Mouse (Mus musculus) midbrain, postnatal 0 days (tissue): ENCODE data around the gene Sqstm1. TPM values are rescaled to one million over a fixed set of nuclear protein-coding genes. Genes with fewer than 3 reads are reported as not detected.

Experiments used
- ATAC-seq: fragments of 200-750 bp; cut with Nextera tagmentation; 2 replicates; pipeline ENCODE4 v1.8.0; 2017; ENCODE audit warnings: moderate number of reproducible peaks, mild to moderate bottlenecking, moderate TSS enrichment, moderate library complexity; ENCODE audit not compliant: low FRiP score
- DNase-seq: peaks from one replicate; pipeline ENCODE4 v3.0.0-alpha.2; 2015; ENCODE audit warnings: low spot score
- H3K27ac ChIP-seq: fragments of 300-500 bp; sonication (generic); 2 replicates; pipeline ENCODE4 v1.5.1; 2014; ENCODE audit warnings: low read depth, mild to moderate bottlenecking, low read length, mixed read lengths
- H3K27me3 ChIP-seq: fragments of 300-500 bp; sonication (generic); 2 replicates; pipeline ENCODE4 v1.6.1; 2014; ENCODE audit warnings: low read length, control low read depth, mixed read lengths; ENCODE audit not compliant: insufficient read depth
- H3K36me3 ChIP-seq: fragments of 300-500 bp; sonication (generic); 2 replicates; pipeline ENCODE4 v1.6.1; 2014; ENCODE audit warnings: low read length, control low read depth, mixed read lengths; ENCODE audit not compliant: insufficient read depth
- H3K4me1 ChIP-seq: fragments of 300-500 bp; sonication (generic); 2 replicates; pipeline ENCODE4 v1.6.1; 2014; ENCODE audit warnings: mild to moderate bottlenecking, control low read depth, antibody characterized with exemption, low read length, mixed read lengths; ENCODE audit not compliant: insufficient read depth
- H3K4me2 ChIP-seq: fragments of 300-500 bp; sonication (generic); 2 replicates; pipeline ENCODE4 v1.6.1; 2014; ENCODE audit warnings: low read depth, mild to moderate bottlenecking, low read length, mixed read lengths; ENCODE audit not compliant: poor library complexity, severe bottlenecking
- H3K4me3 ChIP-seq: fragments of 300-500 bp; sonication (generic); 2 replicates; pipeline ENCODE4 v1.5.1; 2014; ENCODE audit warnings: low read depth, mild to moderate bottlenecking, low read length, moderate library complexity
- H3K9ac ChIP-seq: fragments of 300-500 bp; sonication (generic); replicated peaks from 2 replicates; pipeline ENCODE4 v1.6.1; 2014; ENCODE audit warnings: mild to moderate bottlenecking, low read length, moderate library complexity, mixed read lengths; ENCODE audit not compliant: poor library complexity, severe bottlenecking
- H3K9me3 ChIP-seq: fragments of 300-500 bp; sonication (generic); 2 replicates; pipeline ENCODE4 v1.6.1; 2016; ENCODE audit warnings: low read length, control low read depth
- CTCF ChIP-seq: IDR thresholded peaks from 2 replicates; pipeline ENCODE4 v1.5.1; 2016; ENCODE audit warnings: antibody characterized with exemption, mild to moderate bottlenecking
- WGBS: fragments of 180-500 bp; shearing (Covaris S2); extraction: QIAGEN DNeasy Blood & Tissue Kit; methylation state at CpG from one replicate; pipeline ENCODE4 v1.1.7; 2014; 5-methylcytosine and 5-hydroxymethylcytosine counted together
- microRNA-seq: library from miRNA; unstranded; fragments of <30 nt; microRNA quantifications from one replicate; pipeline ENCODE4, GENCODE M21; 2016; ENCODE audit warnings: borderline number of aligned reads
- polyA plus RNA-seq: library from polyadenylated mRNA; unstranded; fragments of >200 nt; fragmentation: Nextera tagmentation; extraction: Ambion mirVana; gene quantifications from 2 replicates; pipeline ENCODE4 v1.2.1, GENCODE M21; 2015
- total RNA-seq: library from RNA; depleted of rRNA; stranded (reverse); fragments of >200 nt; gene quantifications from 2 replicates; pipeline ENCODE4 v1.2.3, GENCODE M21; 2014; rRNA removed

Sqstm1 gene
- total and polyA plus RNA-seq, 2 experiments from 2014 or later = 335 to 455 TPM

DNA sequence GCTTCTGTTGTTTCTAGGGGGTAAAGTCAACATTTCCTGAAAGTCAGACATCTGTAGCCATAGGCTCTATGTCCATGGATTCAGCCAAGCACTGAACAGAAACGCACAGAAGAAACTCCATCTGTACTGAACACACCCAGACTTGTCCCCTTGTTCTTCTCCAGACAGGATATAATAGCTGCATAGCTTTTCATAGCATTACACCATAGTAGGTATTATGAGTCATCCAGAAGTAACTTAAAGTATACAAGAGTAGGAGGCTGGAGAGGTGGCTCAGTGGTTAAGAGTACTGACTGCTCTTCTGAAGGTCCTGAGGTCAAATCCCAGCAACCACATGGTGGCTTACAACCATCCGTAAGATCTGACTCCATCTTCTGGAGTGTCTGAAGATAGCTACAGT, 54.8 kb downstream of the Sqstm1 start:
- Histone ChIP-seq H3K4me2 (no peak overlapping the region), H3K9me3 (no peaks in the 10 kb centered on the region), H3K36me3 (peaks cover 82% of the 10 kb centered on the region), H3K27me3 (no peaks in the 10 kb centered on the region), H3K27ac (no peak overlapping the region), H3K4me3 (no peak overlapping the region), H3K9ac (no peak overlapping the region), H3K4me1 (no peaks in the 10 kb centered on the region)
- WGBS = 94% methylated on average over 2 of the region's 2 CpGs
- ATAC-seq (no peak), DNase-seq (no peak)
- no peak for TF ChIP-seq CTCF

DNA sequence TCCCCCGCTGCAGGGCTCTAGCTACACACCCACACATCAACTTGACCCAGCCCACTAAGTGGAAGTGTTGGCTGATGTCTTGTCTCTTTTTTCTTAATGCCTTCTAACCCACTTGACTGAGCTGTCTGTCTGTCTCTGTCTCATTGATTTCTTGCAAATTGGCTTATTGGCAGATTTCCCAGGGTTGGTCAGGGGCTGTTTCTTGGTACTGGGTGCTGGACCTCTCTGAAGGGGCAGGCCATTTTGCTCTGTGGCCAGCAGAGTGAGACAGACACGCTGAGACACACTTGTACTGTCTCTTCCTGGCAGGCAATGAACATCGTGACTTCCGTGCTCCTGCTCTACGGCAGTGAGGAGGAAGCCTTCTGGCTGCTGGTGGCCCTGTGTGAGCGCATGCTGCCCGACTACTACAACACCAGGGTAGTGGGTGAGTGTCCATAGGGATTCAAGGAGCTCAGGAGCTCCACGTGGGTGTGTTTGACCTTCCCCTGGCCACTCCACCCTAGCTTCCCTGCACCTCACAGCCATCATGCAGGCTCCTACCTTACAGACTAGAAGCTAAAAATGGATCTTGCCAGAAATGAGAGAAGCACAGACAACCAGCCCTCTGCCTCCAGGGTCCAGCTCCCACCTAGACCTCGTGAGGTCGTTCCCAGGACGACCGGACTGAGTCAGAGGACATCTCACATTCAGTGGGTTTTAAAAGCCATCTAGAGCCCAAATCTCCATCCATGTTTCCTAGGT, 55.7 kb downstream of the Sqstm1 start:
- Histone ChIP-seq H3K27ac (no peak overlapping the region), H3K36me3 (peaks cover 81% of the 10 kb centered on the region), H3K4me3 (no peak overlapping the region), H3K9ac (no peak overlapping the region), H3K4me2 (no peak overlapping the region), H3K27me3 (no peaks in the 10 kb centered on the region), H3K4me1 (no peaks in the 10 kb centered on the region), H3K9me3 (no peaks in the 10 kb centered on the region)
- ATAC-seq (no peak), DNase-seq (peak; percentile 24)
- 85% methylated on average over 12 of the region's 12 CpGs for WGBS
- TF ChIP-seq CTCF = no peak

DNA sequence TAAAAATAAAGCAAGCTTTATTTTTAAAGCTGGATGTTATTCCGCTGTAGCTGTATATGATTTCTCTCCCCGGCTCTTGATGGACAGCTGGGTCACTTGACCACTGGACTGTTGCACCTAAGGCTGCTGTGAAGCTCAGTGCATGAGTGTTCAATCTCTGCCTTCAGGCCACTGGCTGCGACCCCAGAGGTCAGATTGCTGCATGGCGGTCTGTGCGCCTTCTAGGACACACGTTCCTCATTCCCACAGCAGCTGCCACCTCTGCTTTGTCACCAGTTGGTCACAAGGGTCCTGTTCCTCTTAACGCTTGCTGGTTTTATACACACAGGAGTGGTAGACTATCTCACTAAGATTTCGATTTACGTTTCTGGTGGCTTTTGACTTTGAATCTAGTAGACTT, 56.5 kb downstream of the Sqstm1 start:
- DNase-seq = no peak
- Histone ChIP-seq H3K9me3 (no peaks in the 10 kb centered on the region), H3K4me3 (no peak overlapping the region), H3K27me3 (no peaks in the 10 kb centered on the region), H3K36me3 (peaks cover 82% of the 10 kb centered on the region), H3K4me1 (no peaks in the 10 kb centered on the region), H3K9ac (no peak overlapping the region), H3K4me2 (no peak overlapping the region), H3K27ac (no peak overlapping the region)
- ATAC-seq = no peak
- no peak for TF ChIP-seq CTCF
- 85% methylated on average over 9 of the region's 9 CpGs for WGBS

DNA sequence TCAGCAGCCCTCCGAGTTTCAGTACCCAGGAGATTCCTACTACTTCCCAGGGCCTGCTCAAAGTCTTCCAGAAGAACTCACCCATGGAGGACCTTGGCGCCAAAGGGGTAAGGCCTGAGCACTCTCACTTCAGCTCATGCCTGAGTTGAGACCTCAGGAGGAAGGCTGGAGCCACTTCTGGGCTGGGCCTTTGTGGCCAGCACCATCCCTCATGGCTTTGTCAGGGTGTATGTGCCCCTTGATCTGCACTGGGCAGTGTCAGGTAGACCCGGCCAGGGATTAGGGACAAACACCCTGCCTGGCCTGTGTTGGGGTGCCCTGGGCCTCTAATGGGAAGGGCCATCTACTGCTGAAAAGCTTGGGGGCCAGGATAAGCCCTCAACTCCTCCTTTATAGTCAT, 59.3 kb downstream of the Sqstm1 start:
- H3K4me3 ChIP-seq = no peak overlapping the region
- 82% methylated on average over 3 of the region's 3 CpGs for WGBS
- no peak for TF ChIP-seq CTCF
- no peak overlapping the region for H3K27ac ChIP-seq
- H3K9ac ChIP-seq = no peak overlapping the region
- no peaks in the 10 kb centered on the region for H3K27me3 ChIP-seq
- H3K4me1 ChIP-seq = no peaks in the 10 kb centered on the region
- no peak overlapping the region for H3K4me2 ChIP-seq
- H3K36me3 ChIP-seq = peaks cover 74% of the 10 kb centered on the region
- DNase-seq (no peak), ATAC-seq (no peak)
- no peaks in the 10 kb centered on the region for H3K9me3 ChIP-seq

DNA sequence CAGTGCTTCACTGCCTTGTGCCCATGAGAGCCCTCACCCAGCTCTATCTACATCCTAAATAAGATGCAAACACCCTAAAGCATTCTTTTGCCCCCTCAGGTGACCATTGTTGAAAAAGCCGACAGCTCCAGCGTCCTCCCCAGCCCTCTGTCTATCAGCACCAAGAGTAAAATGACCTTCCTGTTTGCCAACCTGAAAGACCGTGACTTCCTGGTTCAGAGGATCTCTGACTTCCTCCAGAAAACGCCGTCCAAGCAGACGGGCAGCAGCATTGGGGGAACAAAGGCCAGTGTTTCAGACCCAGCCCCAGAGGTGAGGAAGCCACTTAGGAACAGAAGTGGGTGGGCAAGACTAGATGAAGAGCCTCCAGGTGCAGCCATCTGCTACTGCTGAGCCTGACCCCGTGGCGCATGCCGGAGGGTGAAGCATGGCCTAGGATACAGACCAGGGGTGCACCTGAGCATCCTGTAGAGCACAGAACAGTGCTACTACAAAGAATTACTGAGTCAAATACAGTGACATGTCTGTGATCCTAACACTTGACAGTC, 61.0 kb downstream of the Sqstm1 start:
- Histone ChIP-seq H3K36me3 (peaks cover 80% of the 10 kb centered on the region), H3K4me2 (no peak overlapping the region), H3K27me3 (no peaks in the 10 kb centered on the region), H3K9ac (no peak overlapping the region), H3K4me1 (no peaks in the 10 kb centered on the region), H3K4me3 (no peak overlapping the region), H3K9me3 (no peaks in the 10 kb centered on the region), H3K27ac (no peak overlapping the region)
- WGBS = 93% methylated on average over 9 of the region's 9 CpGs
- ATAC-seq (no peak), DNase-seq (no peak)
- TF ChIP-seq CTCF = no peak

Small RNA genes within 50 kb of the gene (microRNA-seq; reads per million reads assigned to microRNA genes)
- not detected for gene Mir6919

Other genes starting within 250 kb of the Sqstm1 start
- gene Rnf130, start 185.5 kb downstream of the Sqstm1 start, total RNA-seq = 90.4 and 127 TPM in 2 replicates
- gene Rnf130, start 185.5 kb downstream of the Sqstm1 start, polyA plus RNA-seq = 54.3 and 59.4 TPM in 2 replicates
- gene Tbc1d9b, start 79.4 kb downstream of the Sqstm1 start, total RNA-seq = 58.5 and 68.8 TPM in 2 replicates
- gene Tbc1d9b, start 79.4 kb downstream of the Sqstm1 start, polyA plus RNA-seq = 31.3 and 32.5 TPM in 2 replicates
- 37.1 and 41.3 TPM in 2 replicates for gene Mrnip, start 36.4 kb downstream of the Sqstm1 start, total RNA-seq
- 37.9 and 40.7 TPM in 2 replicates for gene Mrnip, start 36.4 kb downstream of the Sqstm1 start, polyA plus RNA-seq
- gene Mgat4b, start 63 bp upstream of the Sqstm1 start, total RNA-seq = 115 and 152 TPM in 2 replicates
- gene Mgat4b, start 63 bp upstream of the Sqstm1 start, polyA plus RNA-seq = 77.3 and 77.9 TPM in 2 replicates
- 3.5 and 21.3 TPM in 2 replicates for gene Ltc4s, start 27.8 kb upstream of the Sqstm1 start, total RNA-seq
- gene Ltc4s, start 27.8 kb upstream of the Sqstm1 start, polyA plus RNA-seq = 5.3 and 6.0 TPM in 2 replicates
- 12.5 and 12.8 TPM in 2 replicates for gene Maml1, start 81.5 kb upstream of the Sqstm1 start, total RNA-seq
- gene Maml1, start 81.5 kb upstream of the Sqstm1 start, polyA plus RNA-seq = 1.5 and 1.6 TPM in 2 replicates
- 227 and 275 TPM in 2 replicates for gene Canx, start 114.8 kb upstream of the Sqstm1 start, total RNA-seq
- gene Canx, start 114.8 kb upstream of the Sqstm1 start, polyA plus RNA-seq = 235 and 244 TPM in 2 replicates
- 0.71 TPM in 1 of 2 replicates, not detected in the other for gene Cby3, start 143.6 kb upstream of the Sqstm1 start, total RNA-seq
- gene Cby3, start 143.6 kb upstream of the Sqstm1 start, polyA plus RNA-seq = 0.92 and 1.8 TPM in 2 replicates
- 215 and 300 TPM in 2 replicates for gene Hnrnph1, start 166.2 kb upstream of the Sqstm1 start, total RNA-seq
- 262 and 273 TPM in 2 replicates for gene Hnrnph1, start 166.2 kb upstream of the Sqstm1 start, polyA plus RNA-seq
- gene Rufy1, start 220.3 kb upstream of the Sqstm1 start, total RNA-seq = 11.3 and 21.8 TPM in 2 replicates
- gene Rufy1, start 220.3 kb upstream of the Sqstm1 start, polyA plus RNA-seq = 19.9 and 20.6 TPM in 2 replicates